Mouse (Mus musculus) cortical plate, adult 2 months (tissue): ENCODE data around the gene Dusp5. TPM values are rescaled to one million over a fixed set of nuclear protein-coding genes. Genes with fewer than 3 reads are reported as not detected.

Source experiments
- H3K27ac ChIP-seq: fragments of 200-500 bp; 2 replicates; pipeline ENCODE4 v1.5.1; 2012; ENCODE audit warnings: low read length, control low read depth, inconsistent platforms; ENCODE audit not compliant: insufficient read depth
- H3K4me1 ChIP-seq: fragments of 200-500 bp; 2 replicates; pipeline ENCODE4 v1.6.1; 2011; ENCODE audit warnings: low read length; ENCODE audit not compliant: control insufficient read depth, insufficient read depth
- H3K4me3 ChIP-seq: fragments of 200-500 bp; 2 replicates; pipeline ENCODE4 v1.5.1; 2011; ENCODE audit warnings: mild to moderate bottlenecking, low read length, control low read depth; ENCODE audit not compliant: insufficient read depth
- CTCF ChIP-seq: fragments of 200-500 bp; IDR thresholded peaks from 2 replicates; pipeline ENCODE4 v1.5.1; 2011; ENCODE audit warnings: mild to moderate bottlenecking, control low read depth, low read length; ENCODE audit not compliant: insufficient read depth; ENCODE audit errors: extremely low read depth
- POLR2A ChIP-seq: fragments of 200-500 bp; IDR thresholded peaks from 2 replicates; pipeline ENCODE4 v1.6.1; 2011; ENCODE audit warnings: mild to moderate bottlenecking, low read length, control low read depth; ENCODE audit not compliant: insufficient read depth; ENCODE audit errors: extremely low read depth
- polyA plus RNA-seq: library from polyadenylated mRNA; depleted of rRNA; stranded (reverse); fragments of >200 nt; gene quantifications from 2 replicates; pipeline ENCODE4 v1.2.3, GENCODE M21; 2012

The Dusp5 gene
- polyA plus RNA-seq, 1 experiment = 11.8 TPM

- peak overlapping the region; percentile 49 for H3K4me3 ChIP-seq
- TF ChIP-seq CTCF (no peak), POLR2A (no peak)
- no peak overlapping the region for H3K27ac ChIP-seq
Measured at GRCm38 (mm10) chr19:53529705-53530562, 1.0 kb downstream of the Dusp5 start.

GRCm38 (mm10) chr19:53531416-53531815 is 2.5 kb downstream of the Dusp5 start:
- Histone ChIP-seq H3K27ac (no peak overlapping the region), H3K4me3 (peak overlapping the region; percentile 49), H3K4me1 (peaks cover 2% of the 10 kb centered on the region)
- TF ChIP-seq CTCF (no peak), POLR2A (no peak)

More at GRCm38 (mm10) chr19:53529705-53530562, 1.0 kb downstream of the Dusp5 start:
- H3K4me1 ChIP-seq = peaks cover 2% of the 10 kb centered on the region

- Histone ChIP-seq H3K4me1 (peaks cover 2% of the 10 kb centered on the region), H3K27ac (no peak overlapping the region), H3K4me3 (peak overlapping the region; percentile 49; the same call in 1 of the 2 replicates)
- no peak for TF ChIP-seq POLR2A
- no peak for TF ChIP-seq CTCF
Measured at GRCm38 (mm10) chr19:53532021-53532420, 3.1 kb downstream of the Dusp5 start.

GRCm38 (mm10) chr19:53532676-53533075 is 3.8 kb downstream of the Dusp5 start:
- Histone ChIP-seq H3K4me3 (no peak overlapping the region), H3K27ac (no peak overlapping the region), H3K4me1 (peaks cover 2% of the 10 kb centered on the region)
- TF ChIP-seq POLR2A = no peak
- TF ChIP-seq CTCF = no peak

- H3K4me1 ChIP-seq = peaks cover 3% of the 10 kb centered on the region
Measured at GRCm38 (mm10) chr19:53533236-53533635, 4.3 kb downstream of the Dusp5 start.

GRCm38 (mm10) chr19:53533810-53534601 is 5.1 kb downstream of the Dusp5 start:
- no peak overlapping the region for H3K27ac ChIP-seq
- peaks cover 3% of the 10 kb centered on the region for H3K4me1 ChIP-seq
- TF ChIP-seq CTCF (no peak), POLR2A (no peak)
- no peak overlapping the region for H3K4me3 ChIP-seq

More at GRCm38 (mm10) chr19:53533236-53533635, 4.3 kb downstream of the Dusp5 start:
- TF ChIP-seq CTCF (no peak), POLR2A (no peak)
- Histone ChIP-seq H3K4me3 (no peak overlapping the region), H3K27ac (no peak overlapping the region)

GRCm38 (mm10) chr19:53534757-53535410 is 6.0 kb downstream of the Dusp5 start:
- Histone ChIP-seq H3K4me3 (no peak overlapping the region), H3K27ac (no peak overlapping the region), H3K4me1 (peaks cover 3% of the 10 kb centered on the region)
- TF ChIP-seq POLR2A (no peak), CTCF (no peak)

GRCm38 (mm10) chr19:53535421-53535820 is 6.5 kb downstream of the Dusp5 start:
- peaks cover 3% of the 10 kb centered on the region for H3K4me1 ChIP-seq
- no peak overlapping the region for H3K27ac ChIP-seq
- TF ChIP-seq CTCF (no peak), POLR2A (no peak)
- H3K4me3 ChIP-seq = no peak overlapping the region

GRCm38 (mm10) chr19:53536251-53536650 is 7.3 kb downstream of the Dusp5 start:
- Histone ChIP-seq H3K27ac (no peak overlapping the region), H3K4me1 (peaks cover 3% of the 10 kb centered on the region), H3K4me3 (no peak overlapping the region)
- TF ChIP-seq CTCF = no peak
- no peak for TF ChIP-seq POLR2A
